Mouse (Mus musculus) heart, postnatal 14 days (tissue): ENCODE data around the gene Yeats4. TPM values are rescaled to one million over a fixed set of nuclear protein-coding genes. Genes with fewer than 3 reads are reported as not detected.

ENCODE experiments used
- DNase-seq, 2 experiments: peaks; one replicate each; pipeline ENCODE4 v3.0.0; 2021 to 2022
- intact Hi-C: fragments of 180-260 bp; cut with DNase I; formaldehyde crosslinking; loops from one replicate; pipeline ENCODE4 v1.15.1; 2025
- total RNA-seq, 2 experiments: library from RNA; stranded (reverse); gene quantifications; 2 replicates each; pipeline ENCODE4 v1.2.3; 2021

Yeats4 gene
- total RNA-seq, 2 experiments from 2014 or later: 28.0 to 28.8 TPM

GRCm38 (mm10) chr10:117206070-117206469 lies 18.2 kb downstream of the Yeats4 start:
- no peak for DNase-seq
- intact Hi-C loops: loop anchor here (5.0 kb wide), 4 partner anchors 54 to 259 kb away; no protein-coding TSS in a partner anchor

- DNase-seq: no peak
- intact Hi-C loops: no loop called here
Observed at GRCm38 (mm10) chr10:117203558-117203981, 20.7 kb downstream of the Yeats4 start.

- intact Hi-C loops: no loop called here
Observed at GRCm38 (mm10) chr10:117202981-117203557, 21.2 kb downstream of the Yeats4 start.

GRCm38 (mm10) chr10:117199701-117200100 lies 24.6 kb downstream of the Yeats4 start:
- intact Hi-C loops: no loop called here
- no peak for DNase-seq

More at GRCm38 (mm10) chr10:117202981-117203557, 21.2 kb downstream of the Yeats4 start:
- DNase-seq: peak in 1 of 2 experiments; percentile 4

GRCm38 (mm10) chr10:117196696-117197095 lies 27.6 kb downstream of the Yeats4 start:
- DNase-seq: no peak
- intact Hi-C loops: no loop called here

- intact Hi-C loops: no loop called here
- DNase-seq: no peak
Observed at GRCm38 (mm10) chr10:117195748-117196147, 28.6 kb downstream of the Yeats4 start.

GRCm38 (mm10) chr10:117195005-117195404 lies 29.3 kb downstream of the Yeats4 start:
- no peak for DNase-seq
- intact Hi-C loops: no loop called here

- no peak for DNase-seq
- intact Hi-C loops: no loop called here
Observed at GRCm38 (mm10) chr10:117193364-117193763, 30.9 kb downstream of the Yeats4 start.

- DNase-seq: no peak
- intact Hi-C loops: no loop called here
Observed at GRCm38 (mm10) chr10:117185399-117186089, 38.8 kb downstream of the Yeats4 start.

GRCm38 (mm10) chr10:117181098-117181497 lies 43.2 kb downstream of the Yeats4 start:
- intact Hi-C loops: no loop called here
- DNase-seq: no peak

- DNase-seq: no peak
- intact Hi-C loops: no loop called here
Observed at GRCm38 (mm10) chr10:117174645-117175044, 49.7 kb downstream of the Yeats4 start.

- intact Hi-C loops: no loop called here
- no peak for DNase-seq
Observed at GRCm38 (mm10) chr10:117173566-117174438, 50.5 kb downstream of the Yeats4 start.

- no peak for DNase-seq
- intact Hi-C loops: no loop called here
Observed at GRCm38 (mm10) chr10:117173111-117173510, 51.2 kb downstream of the Yeats4 start.

- intact Hi-C loops: no loop called here
- DNase-seq: no peak
Observed at GRCm38 (mm10) chr10:117172069-117172468, 52.2 kb downstream of the Yeats4 start.

- no peak for DNase-seq
- intact Hi-C loops: no loop called here
Observed at GRCm38 (mm10) chr10:117166785-117167425, 57.4 kb downstream of the Yeats4 start.

Other genes with a start within 250 kb of the Yeats4 start
- 1 to 10 TPM; 2.5 TPM for gene Best3, start 238.2 kb downstream of the Yeats4 start, total RNA-seq
- gene Lrrc10, start 179.2 kb downstream of the Yeats4 start, total RNA-seq: 100 to 1,000 TPM; 247 to 264 TPM
- gene Cct2, start 160.7 kb downstream of the Yeats4 start, total RNA-seq: 100 to 1,000 TPM; 121 to 137 TPM
- gene Frs2, start 76.0 kb downstream of the Yeats4 start, total RNA-seq: 10 to 100 TPM; 17.9 to 19.5 TPM
- gene 9530003J23Rik, start 14.2 kb upstream of the Yeats4 start, total RNA-seq: not detected
- gene Lyz2, start 57.8 kb upstream of the Yeats4 start, total RNA-seq: 10 to 100 TPM; 93.0 to 99.3 TPM
- gene Lyz1, start 68.4 kb upstream of the Yeats4 start, total RNA-seq: 1 to 10 TPM; 8.6 to 9.2 TPM
- 10 to 100 TPM; 43.6 to 43.8 TPM for gene Cpsf6, start 155.5 kb upstream of the Yeats4 start, total RNA-seq